Mouse (Mus musculus) liver, adult 2 months (tissue): ENCODE data around the gene Nfe2.

Experiments used
- CTCF ChIP-seq: fragments of 200-500 bp; IDR thresholded peaks from 2 replicates; pipeline ENCODE4 v1.5.1; 2011; ENCODE audit warnings: low read depth, low read length, control low read depth
- POLR2A ChIP-seq: fragments of 200-500 bp; IDR thresholded peaks from 2 replicates; pipeline ENCODE4 v1.6.1; 2011; ENCODE audit warnings: low read length, control low read depth; ENCODE audit not compliant: insufficient read depth; ENCODE audit errors: extremely low read depth

GRCm38 (mm10) chr15:103259989-103260388, 1.8 kb upstream of the Nfe2 start:
- TF ChIP-seq POLR2A (no peak), CTCF (no peak)
